Mouse (Mus musculus) spleen, adult 2 months (tissue): ENCODE data around the gene Auts2. TPM values are rescaled to one million over a fixed set of nuclear protein-coding genes. Genes with fewer than 3 reads are reported as not detected.

Experiments used
- DNase-seq, 2 experiments: peaks; one replicate each; pipeline versions ENCODE4 v3.0.0 to v3.0.0-alpha.2; 2012 to 2021; ENCODE audit warnings: low spot score in 2 of 2, low read depth in 1 of 2
- H3K27ac ChIP-seq: fragments of 200-500 bp; 2 replicates; pipeline ENCODE4 v1.5.1; 2012; ENCODE audit warnings: low read length, inconsistent platforms; ENCODE audit not compliant: insufficient read depth
- H3K27me3 ChIP-seq: fragments of 200-500 bp; 2 replicates; pipeline ENCODE4 v1.6.1; 2012; ENCODE audit warnings: mild to moderate bottlenecking, moderate library complexity, low read length, inconsistent platforms; ENCODE audit not compliant: control insufficient read depth, insufficient read depth
- H3K36me3 ChIP-seq: fragments of 200-500 bp; 2 replicates; pipeline ENCODE4 v1.6.1; 2012; ENCODE audit warnings: mild to moderate bottlenecking, low read length, inconsistent platforms; ENCODE audit not compliant: control insufficient read depth, insufficient read depth
- H3K4me1 ChIP-seq: fragments of 200-500 bp; 2 replicates; pipeline ENCODE4 v1.6.1; 2011; ENCODE audit warnings: inconsistent platforms; ENCODE audit not compliant: control insufficient read depth, insufficient read depth, insufficient read length
- H3K4me3 ChIP-seq: fragments of 200-500 bp; 2 replicates; pipeline ENCODE4 v1.5.1; 2011; ENCODE audit warnings: mild to moderate bottlenecking, inconsistent platforms; ENCODE audit not compliant: insufficient read depth, insufficient read length; ENCODE audit errors: extremely low read depth
- CTCF ChIP-seq: fragments of 200-500 bp; IDR thresholded peaks from 2 replicates; pipeline ENCODE4 v1.5.1; 2011; ENCODE audit warnings: mild to moderate bottlenecking, inconsistent platforms; ENCODE audit not compliant: insufficient read depth, insufficient read length, insufficient replicate concordance; ENCODE audit errors: extremely low read depth
- POLR2A ChIP-seq: fragments of 200-500 bp; IDR thresholded peaks from 2 replicates; pipeline ENCODE4 v1.6.1; 2011; ENCODE audit warnings: low read depth, low read length, inconsistent platforms
- WGBS: fragments of 180-500 bp; shearing (Covaris S2); methylation state at CpG from one replicate; pipeline ENCODE4 v1.1.7; 2018; 5-methylcytosine and 5-hydroxymethylcytosine counted together
- polyA plus RNA-seq: library from polyadenylated mRNA; depleted of rRNA; stranded (reverse); fragments of >200 nt; gene quantifications from 2 replicates; pipeline ENCODE4 v1.2.3, GENCODE M21; 2012

Auts2 gene
- polyA plus RNA-seq, 1 experiment: 1.3 TPM

GRCm38 (mm10) chr5:132437994-132438393 is 105.2 kb downstream of the Auts2 start:
- no peaks in the 10 kb centered on the region; the same call in 1 of the 2 replicates for H3K4me1 ChIP-seq
- no peaks in the 10 kb centered on the region for H3K36me3 ChIP-seq
- no peak overlapping the region for H3K4me3 ChIP-seq
- 60% methylated on average over 8 of the region's 8 CpGs for WGBS
- H3K27me3 ChIP-seq: no peaks in the 10 kb centered on the region
- no peak overlapping the region for H3K27ac ChIP-seq
- DNase-seq: no peak
- TF ChIP-seq POLR2A: no peak
- no peak for TF ChIP-seq CTCF

- H3K36me3 ChIP-seq: no peaks in the 10 kb centered on the region
- no peaks in the 10 kb centered on the region; the same call in 1 of the 2 replicates for H3K4me1 ChIP-seq
- no peak overlapping the region for H3K4me3 ChIP-seq
- DNase-seq: no peak
- 91% methylated on average over 8 of the region's 8 CpGs for WGBS
- H3K27me3 ChIP-seq: no peaks in the 10 kb centered on the region
- no peak overlapping the region for H3K27ac ChIP-seq
- TF ChIP-seq POLR2A (no peak), CTCF (no peak)
Measured at GRCm38 (mm10) chr5:132437478-132437877, 105.7 kb downstream of the Auts2 start.

GRCm38 (mm10) chr5:132436901-132437300 is 106.2 kb downstream of the Auts2 start:
- Histone ChIP-seq H3K27me3 (no peaks in the 10 kb centered on the region), H3K4me1 (no peaks in the 10 kb centered on the region; the same call in 1 of the 2 replicates), H3K27ac (no peak overlapping the region), H3K36me3 (no peaks in the 10 kb centered on the region), H3K4me3 (no peak overlapping the region)
- WGBS: 52% methylated on average over 1 of the region's 1 CpGs
- DNase-seq: no peak
- TF ChIP-seq POLR2A (no peak), CTCF (no peak)

- Histone ChIP-seq H3K4me1 (no peaks in the 10 kb centered on the region; the same call in 1 of the 2 replicates), H3K27ac (no peak overlapping the region), H3K27me3 (no peaks in the 10 kb centered on the region), H3K4me3 (no peak overlapping the region), H3K36me3 (no peaks in the 10 kb centered on the region)
- no peak for DNase-seq
- 88% methylated on average over 2 of the region's 2 CpGs for WGBS
- TF ChIP-seq CTCF (no peak), POLR2A (no peak)
Measured at GRCm38 (mm10) chr5:132436473-132436872, 106.7 kb downstream of the Auts2 start.

DNA sequence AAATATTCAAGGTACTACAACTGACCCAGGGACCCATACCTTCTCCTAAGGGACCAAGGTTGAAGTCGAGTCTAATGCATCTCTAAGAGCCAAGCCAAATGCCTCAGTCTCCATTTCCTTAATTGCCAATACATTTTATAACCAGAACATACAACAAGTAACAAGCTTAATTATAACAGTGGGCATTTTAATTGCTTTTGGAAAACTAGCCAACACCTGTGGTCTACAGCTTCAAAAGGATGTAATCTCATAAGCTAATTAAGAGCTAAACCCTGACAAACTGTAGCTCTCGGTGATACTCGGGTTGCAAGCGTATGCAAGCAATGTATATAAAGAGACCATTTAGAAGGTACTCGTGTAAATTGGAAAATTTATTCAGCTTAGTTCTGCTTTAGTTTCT is 107.7 kb downstream of the Auts2 start:
- DNase-seq: no peak
- no peak for TF ChIP-seq POLR2A
- TF ChIP-seq CTCF: no peak
- Histone ChIP-seq H3K4me1 (no peaks in the 10 kb centered on the region; the same call in 1 of the 2 replicates), H3K4me3 (no peak overlapping the region), H3K36me3 (no peaks in the 10 kb centered on the region), H3K27me3 (no peaks in the 10 kb centered on the region), H3K27ac (no peak overlapping the region)
- WGBS: 89% methylated on average over 5 of the region's 5 CpGs

DNA sequence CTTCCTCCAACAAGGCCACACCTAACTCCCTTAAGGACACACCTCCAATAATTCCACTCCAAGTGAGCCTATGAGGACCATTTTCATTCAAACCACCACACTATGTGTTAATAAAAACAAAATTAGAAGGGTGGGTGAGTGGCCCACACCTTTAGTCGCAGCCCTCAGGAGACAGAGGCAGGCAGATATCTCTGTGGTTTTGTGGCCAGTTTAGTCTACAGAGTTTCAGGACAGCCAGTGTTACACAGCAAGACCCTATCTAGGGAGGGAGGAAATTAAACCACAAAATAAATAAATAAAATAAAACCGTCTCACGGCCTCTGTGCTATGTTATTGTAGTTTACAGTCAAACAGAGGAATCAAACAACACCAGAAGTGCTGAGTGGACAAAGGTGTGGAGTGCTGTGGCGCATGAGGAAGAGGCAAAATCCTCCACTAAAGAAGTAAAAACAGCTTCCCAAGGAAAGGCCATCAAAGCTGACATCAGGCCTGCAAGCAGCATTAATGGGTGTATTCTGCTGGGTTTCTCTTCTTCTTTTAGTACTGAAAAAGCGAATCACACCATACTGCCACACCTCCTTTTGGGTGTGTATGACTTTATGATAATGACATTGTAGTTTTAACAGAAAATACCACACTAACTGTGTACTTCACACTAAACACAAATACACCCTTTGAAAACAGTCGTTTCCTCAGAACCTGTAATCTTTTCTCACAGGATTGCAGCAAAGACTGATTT is 109.6 kb downstream of the Auts2 start:
- H3K4me3 ChIP-seq: no peak overlapping the region
- no peaks in the 10 kb centered on the region for H3K4me1 ChIP-seq
- no peak overlapping the region for H3K27ac ChIP-seq
- 64% methylated on average over 6 of the region's 6 CpGs for WGBS
- no peak for DNase-seq
- H3K27me3 ChIP-seq: no peaks in the 10 kb centered on the region
- no peaks in the 10 kb centered on the region for H3K36me3 ChIP-seq
- TF ChIP-seq CTCF (no peak), POLR2A (no peak)

DNA sequence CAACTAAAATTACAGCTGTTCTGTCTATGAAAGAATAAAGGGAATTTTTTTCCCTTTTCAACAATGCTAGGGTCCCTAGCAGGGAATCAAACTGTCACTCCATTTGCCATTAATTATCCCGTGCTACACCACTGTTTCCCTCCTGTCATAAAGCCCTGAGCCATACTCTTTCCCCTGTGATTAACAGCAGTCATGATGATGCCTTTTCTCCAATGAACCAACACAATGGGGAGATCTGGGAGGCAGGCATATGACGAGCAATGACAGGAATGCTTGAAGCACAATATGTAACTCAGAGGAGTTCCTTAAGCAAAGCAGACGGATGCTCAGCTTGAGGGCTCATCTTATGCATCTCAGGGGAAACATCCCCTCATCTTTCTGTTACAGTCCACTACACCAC is 113.8 kb downstream of the Auts2 start:
- TF ChIP-seq CTCF (no peak), POLR2A (no peak)
- no peak for DNase-seq
- H3K4me3 ChIP-seq: no peak overlapping the region
- H3K27ac ChIP-seq: no peak overlapping the region
- no peaks in the 10 kb centered on the region for H3K27me3 ChIP-seq
- H3K36me3 ChIP-seq: no peaks in the 10 kb centered on the region
- H3K4me1 ChIP-seq: no peaks in the 10 kb centered on the region
- WGBS: 81% methylated on average over 3 of the region's 3 CpGs
